Mouse (Mus musculus) forebrain, embryonic 14.5 days (tissue): ENCODE data around the gene Pate3. TPM values are rescaled to one million over a fixed set of nuclear protein-coding genes. Genes with fewer than 3 reads are reported as not detected.
A peak's percentile ranks its signal among the peaks of the same experiment; 100 is the strongest.
"Not testable (repeated sequence)": the region's sequence is repeated elsewhere in the genome, so short reads cannot be mapped to it uniquely, and the experiment has no call there.

Experiments used
- ATAC-seq: fragments of 200-750 bp; cut with Nextera tagmentation; 2 replicates; pipeline ENCODE4 v1.8.0; 2017; ENCODE audit warnings: mild to moderate bottlenecking, moderate library complexity
- DNase-seq: peaks from one replicate; pipeline ENCODE4 v3.0.0-alpha.2; 2015; ENCODE audit warnings: low spot score
- H3K27ac ChIP-seq: fragments of 300-500 bp; sonication (generic); 2 replicates; pipeline ENCODE4 v1.5.1; 2014; ENCODE audit warnings: low read depth, mild to moderate bottlenecking, control low read depth, low read length, moderate library complexity
- H3K27me3 ChIP-seq: fragments of 300-500 bp; sonication (generic); replicated peaks from 2 replicates; pipeline ENCODE4 v1.6.1; 2014; ENCODE audit warnings: low read length, control low read depth, mixed read lengths; ENCODE audit not compliant: control insufficient read depth, insufficient read depth
- H3K36me3 ChIP-seq: fragments of 300-500 bp; sonication (generic); 2 replicates; pipeline ENCODE4 v1.6.1; 2014; ENCODE audit warnings: low read length, control low read depth; ENCODE audit not compliant: control insufficient read depth, insufficient read depth
- H3K4me1 ChIP-seq: fragments of 300-500 bp; sonication (generic); 2 replicates; pipeline ENCODE4 v1.6.1; 2014; ENCODE audit warnings: antibody characterized with exemption, low read length, control low read depth; ENCODE audit not compliant: control insufficient read depth, insufficient read depth
- H3K4me2 ChIP-seq: fragments of 300-500 bp; sonication (generic); 2 replicates; pipeline ENCODE4 v1.6.1; 2014; ENCODE audit warnings: mild to moderate bottlenecking, control low read depth, low read length
- H3K4me3 ChIP-seq: fragments of 300-500 bp; sonication (generic); 2 replicates; pipeline ENCODE4 v1.5.1; 2014; ENCODE audit warnings: low read depth, low read length, control low read depth
- H3K9ac ChIP-seq: fragments of 300-500 bp; sonication (generic); 2 replicates; pipeline ENCODE4 v1.6.1; 2014; ENCODE audit warnings: mild to moderate bottlenecking, low read length, control low read depth, moderate library complexity
- H3K9me3 ChIP-seq: fragments of 300-500 bp; sonication (generic); replicated peaks from 2 replicates; pipeline ENCODE4 v1.6.1; 2016; ENCODE audit warnings: low read length, control low read depth, mixed read lengths; ENCODE audit not compliant: control insufficient read depth
- WGBS: fragments of 180-500 bp; shearing (Covaris S2); extraction: QIAGEN DNeasy Blood & Tissue Kit; methylation state at CpG from one replicate; pipeline ENCODE4 v1.1.7; 2014; 5-methylcytosine and 5-hydroxymethylcytosine counted together
- polyA plus RNA-seq: library from polyadenylated mRNA; unstranded; fragments of >200 nt; fragmentation: Nextera tagmentation; extraction: Ambion mirVana; gene quantifications from 2 replicates; pipeline ENCODE4 v1.2.1, GENCODE M21; 2014

The Pate3 gene
- polyA plus RNA-seq, result not detected in 2 replicates

DNA sequence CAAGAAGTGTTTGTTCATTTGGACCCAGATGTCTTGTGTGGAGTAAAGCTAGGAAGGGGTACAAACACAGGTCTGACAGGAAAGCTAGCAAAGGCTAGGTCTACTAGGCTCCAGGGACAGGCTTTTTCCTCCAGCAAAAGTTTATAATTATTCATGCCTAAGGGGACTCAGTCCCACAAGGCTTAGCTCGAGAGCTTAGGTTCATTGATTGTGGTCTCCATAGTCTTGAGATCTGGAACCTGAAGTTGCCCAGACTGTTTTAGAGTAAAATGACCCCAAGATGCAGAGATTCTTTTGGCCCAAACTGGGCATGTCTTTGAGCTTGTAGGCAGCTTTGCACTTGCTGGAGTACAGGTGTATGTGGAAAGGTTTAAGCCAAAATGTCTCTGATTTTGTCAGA is at the start of gene Pate3:
Gene Pate3, minus strand, starts transcription at position 101 of the 400 bp plus-strand sequence.
- Histone ChIP-seq H3K9ac (no peak within 1 kb of the TSS), H3K4me2 (no peak within 1 kb of the TSS), H3K4me3 (no peak within 1 kb of the TSS), H3K27ac (no peak within 1 kb of the TSS), H3K9me3 (no peaks in the 10 kb centered on the region), H3K27me3 (no peaks in the 10 kb centered on the region), H3K36me3 (no peaks in the 10 kb centered on the region), H3K4me1 (no peaks in the 10 kb centered on the region)
- ATAC-seq (no peak), DNase-seq (no peak)
- WGBS, result 74% methylated on average over 1 of the region's 1 CpGs

DNA sequence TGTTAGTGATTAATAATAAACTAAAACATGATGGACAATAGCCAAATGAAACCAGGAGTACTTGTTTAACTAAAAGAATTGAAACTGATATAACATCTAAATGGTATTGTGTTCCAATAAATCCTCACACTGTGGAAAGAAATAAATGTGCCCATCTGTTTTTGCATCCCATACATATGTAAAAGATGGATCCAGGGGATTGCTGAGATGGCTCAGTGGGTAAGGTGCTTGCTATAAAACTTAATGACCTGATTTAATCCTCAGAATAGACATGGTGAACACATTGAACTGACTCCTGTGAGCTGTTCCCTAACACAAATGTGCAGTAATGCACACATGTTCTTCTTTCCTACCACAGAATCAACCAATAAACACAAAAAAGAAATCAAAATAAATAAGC is 43.9 kb upstream of the Pate3 start:
- no peaks in the 10 kb centered on the region for H3K9me3 ChIP-seq
- no peaks in the 10 kb centered on the region for H3K36me3 ChIP-seq
- H3K27me3 ChIP-seq, result no peaks in the 10 kb centered on the region
- no peak for ATAC-seq
- H3K4me1 ChIP-seq, result no peaks in the 10 kb centered on the region
- no peak overlapping the region for H3K27ac ChIP-seq
- no peak overlapping the region for H3K4me3 ChIP-seq
- no peak overlapping the region for H3K4me2 ChIP-seq
- no peak overlapping the region for H3K9ac ChIP-seq
- no peak for DNase-seq

DNA sequence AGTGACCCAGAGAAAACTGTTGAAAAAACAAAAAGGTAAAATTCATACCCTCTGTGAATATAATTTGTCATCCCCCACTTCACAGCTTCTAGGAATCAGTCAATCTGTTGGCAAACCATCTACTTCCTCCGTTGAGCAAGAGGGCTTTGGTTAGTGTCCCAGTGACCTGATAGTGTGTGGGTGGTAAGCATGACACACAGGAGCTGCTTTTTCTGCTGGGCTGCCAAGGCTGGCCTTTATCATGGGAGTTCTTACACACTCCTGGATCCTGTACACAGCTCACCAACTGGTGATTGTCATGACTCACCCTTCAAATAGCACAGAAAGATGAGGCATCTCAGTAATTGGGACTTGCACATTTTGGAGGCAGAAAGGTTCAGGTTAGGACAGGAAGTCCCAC is 39.0 kb upstream of the Pate3 start, which contains the start of gene Pate1:
Gene Pate1, minus strand, starts transcription at position 378 of the 400 bp plus-strand sequence.
- WGBS, result 72% methylated on average over 1 of the region's 1 CpGs
- ATAC-seq, result no peak
- no peak within 1 kb of the TSS for H3K9ac ChIP-seq

DNA sequence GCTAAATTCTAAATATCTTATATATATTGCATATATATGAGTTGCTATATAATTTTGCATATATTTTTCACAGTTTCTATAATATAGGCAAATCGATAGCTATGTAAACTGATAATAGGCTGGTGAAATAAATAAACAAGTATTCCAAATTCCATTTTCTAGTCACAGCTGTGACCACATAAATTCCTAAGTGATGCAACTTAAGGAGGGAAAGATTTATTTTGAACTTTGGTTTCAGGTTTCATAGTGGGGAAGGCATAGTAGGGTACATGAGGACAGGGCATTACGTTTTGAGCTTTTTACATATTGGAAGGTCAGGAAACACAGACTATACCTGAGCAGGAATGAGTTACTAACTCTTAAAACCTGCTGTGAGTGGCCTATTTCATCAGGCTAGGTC is 25.6 kb upstream of the Pate3 start:
- Histone ChIP-seq H3K9me3 (no peaks in the 10 kb centered on the region), H3K27me3 (no peaks in the 10 kb centered on the region), H3K9ac (no peak overlapping the region), H3K4me3 (no peak overlapping the region), H3K4me1 (no peaks in the 10 kb centered on the region), H3K27ac (no peak overlapping the region), H3K4me2 (no peak overlapping the region), H3K36me3 (no peaks in the 10 kb centered on the region)
- DNase-seq, result no peak
- ATAC-seq, result no peak
- 84% methylated on average over 2 of the region's 2 CpGs for WGBS

More for the DNA sequence above, 39.0 kb upstream of the Pate3 start, which contains the start of gene Pate1:
- Histone ChIP-seq H3K36me3 (no peaks in the 10 kb centered on the region), H3K4me1 (no peaks in the 10 kb centered on the region), H3K4me2 (no peak within 1 kb of the TSS), H3K9me3 (no peaks in the 10 kb centered on the region), H3K27me3 (no peaks in the 10 kb centered on the region), H3K27ac (no peak within 1 kb of the TSS), H3K4me3 (no peak within 1 kb of the TSS)
- no peak for DNase-seq

DNA sequence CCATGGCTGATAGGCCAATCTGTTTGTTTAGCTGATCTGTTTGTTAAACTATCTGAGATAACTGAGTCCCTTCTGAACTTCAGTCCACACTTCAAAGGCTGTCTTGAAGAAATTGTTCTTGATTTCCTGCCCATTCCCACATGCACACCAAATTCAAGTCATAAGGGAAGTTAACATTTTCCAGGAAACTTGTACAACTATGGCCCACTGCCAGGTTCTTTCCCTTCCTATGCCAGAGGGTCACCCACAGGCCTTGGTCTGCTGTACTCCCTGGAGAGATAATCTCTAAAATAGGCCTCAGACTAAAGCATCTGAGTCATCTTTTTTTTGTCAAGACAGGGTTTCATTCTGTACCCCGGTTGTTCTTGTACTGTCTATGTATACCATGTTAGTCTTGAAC is 15.0 kb downstream of the Pate3 start:
- no peak for DNase-seq
- Histone ChIP-seq H3K36me3 (no peaks in the 10 kb centered on the region), H3K4me1 (no peaks in the 10 kb centered on the region), H3K4me2 (no peak overlapping the region), H3K4me3 (no peak overlapping the region), H3K9ac (no peak overlapping the region), H3K27me3 (no peaks in the 10 kb centered on the region), H3K27ac (no peak overlapping the region), H3K9me3 (no peaks in the 10 kb centered on the region)
- 86% methylated on average over 1 of the region's 1 CpGs for WGBS
- no peak for ATAC-seq

DNA sequence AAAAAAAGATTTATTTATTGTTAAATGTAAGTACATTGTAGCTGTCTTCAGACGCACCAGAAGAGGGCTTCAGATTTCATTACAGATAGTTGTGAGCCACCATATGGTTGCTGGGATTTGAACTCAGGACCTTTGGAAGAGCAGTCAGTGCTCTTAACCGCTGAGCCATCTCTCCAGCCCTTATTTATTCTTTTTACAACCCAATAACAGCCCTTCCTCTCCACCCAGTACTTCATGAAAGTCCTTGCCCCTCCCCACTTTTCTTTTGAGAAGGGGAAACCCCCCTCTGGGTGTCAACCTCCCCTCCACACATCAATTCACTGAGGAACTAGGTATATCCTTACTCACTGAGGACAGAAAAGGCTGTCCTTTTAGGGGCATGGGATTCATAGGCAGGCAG is 31.2 kb downstream of the Pate3 start:
- not testable (repeated sequence) for H3K27ac ChIP-seq, ATAC-seq, H3K36me3 ChIP-seq, H3K4me3 ChIP-seq, H3K4me2 ChIP-seq, DNase-seq, H3K4me1 ChIP-seq, H3K9ac ChIP-seq, H3K27me3 ChIP-seq, H3K9me3 ChIP-seq
- 67% methylated on average over 2 of the region's 2 CpGs for WGBS

DNA sequence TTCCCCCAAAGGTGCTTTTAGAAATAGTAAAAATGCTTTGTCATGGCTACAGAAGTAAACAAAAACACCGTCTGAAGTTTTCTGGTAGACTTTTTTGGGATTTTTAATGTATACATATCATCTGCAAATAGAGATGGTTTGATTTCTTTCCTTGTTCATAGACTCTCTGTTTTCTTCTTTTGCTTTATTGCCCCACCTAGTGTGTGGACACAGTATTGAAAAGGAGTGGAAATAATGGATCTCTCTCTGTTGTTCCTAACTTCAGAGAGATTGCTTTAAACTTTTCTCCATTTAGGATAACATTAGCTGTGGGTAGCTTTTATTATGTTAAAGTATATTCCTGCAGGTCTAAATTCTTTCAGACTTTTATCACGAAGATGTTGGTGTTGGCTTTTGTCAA is 34.0 kb downstream of the Pate3 start:
- H3K9ac ChIP-seq, result no peak overlapping the region
- H3K36me3 ChIP-seq, result no peaks in the 10 kb centered on the region
- WGBS, result 36% methylated on average over 2 of the region's 2 CpGs
- H3K27ac ChIP-seq, result no peak overlapping the region
- H3K4me2 ChIP-seq, result no peak overlapping the region
- no peaks in the 10 kb centered on the region for H3K27me3 ChIP-seq
- H3K4me3 ChIP-seq, result no peak overlapping the region
- no peaks in the 10 kb centered on the region for H3K9me3 ChIP-seq
- ATAC-seq, result no peak
- H3K4me1 ChIP-seq, result no peaks in the 10 kb centered on the region
- DNase-seq, result peak; percentile 17

DNA sequence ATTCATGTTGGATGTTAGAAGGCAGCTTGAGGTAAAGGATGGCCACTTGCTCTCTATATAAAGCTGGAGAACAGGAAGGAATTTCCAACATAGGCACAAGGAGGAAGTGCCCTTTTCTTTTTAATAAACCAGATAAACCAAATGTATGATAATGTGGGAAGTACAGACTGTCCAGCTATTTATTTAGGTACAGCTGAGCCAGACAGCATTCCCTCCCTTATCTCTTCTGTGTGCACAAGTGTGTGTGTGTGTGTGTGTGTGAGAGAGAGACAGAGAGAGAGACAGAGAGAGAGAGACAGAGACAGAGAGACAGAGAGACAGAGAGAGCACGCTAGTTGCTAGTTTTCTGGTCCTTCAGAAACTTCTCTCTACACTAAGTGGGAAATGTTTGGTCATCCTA is 36.2 kb downstream of the Pate3 start, which contains the start of gene Pate4:
Gene Pate4, minus strand, starts transcription at position 101 of the 400 bp plus-strand sequence.
- ATAC-seq, result no peak
- 83% methylated on average over 1 of the region's 1 CpGs for WGBS
- no peak within 1 kb of the TSS for H3K9ac ChIP-seq

DNA sequence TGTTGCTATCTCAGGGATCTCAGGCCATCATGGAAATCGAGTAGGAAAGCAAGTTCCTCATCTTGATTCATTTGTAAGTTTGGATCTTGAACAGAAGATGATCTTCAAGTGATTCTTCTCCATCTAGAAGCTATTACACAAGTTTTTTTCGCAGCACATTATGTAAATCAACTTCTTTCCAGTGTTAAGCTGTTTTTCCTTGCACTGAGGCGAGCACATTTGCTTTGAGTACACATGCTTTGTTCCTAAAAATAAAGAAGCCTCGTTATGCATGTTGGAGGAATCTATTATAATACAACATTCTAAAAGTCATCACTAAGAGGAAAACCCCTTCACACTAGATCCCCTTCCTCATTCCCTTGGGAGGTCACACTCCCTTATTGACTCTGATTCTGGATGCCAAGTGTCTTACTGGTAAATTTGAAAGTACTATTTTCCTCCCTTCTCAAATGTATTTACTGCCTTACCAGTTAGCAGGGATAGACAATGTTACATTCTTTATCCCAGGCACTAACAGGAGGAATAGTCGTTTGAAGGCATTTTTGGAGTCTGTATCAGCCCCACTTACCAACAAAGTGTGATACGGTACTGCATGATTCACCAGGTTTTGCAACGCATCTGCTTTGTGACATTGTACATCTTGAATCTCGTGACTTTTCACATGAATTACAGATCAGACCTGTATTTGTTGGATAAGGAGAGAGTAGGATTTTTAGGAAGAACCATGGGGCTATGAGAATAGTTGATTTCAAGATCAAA is 40.2 kb downstream of the Pate3 start:
- Histone ChIP-seq H3K4me1 (no peaks in the 10 kb centered on the region), H3K9ac (no peak overlapping the region), H3K9me3 (no peaks in the 10 kb centered on the region), H3K27ac (no peak overlapping the region), H3K36me3 (no peaks in the 10 kb centered on the region), H3K27me3 (no peaks in the 10 kb centered on the region), H3K4me2 (no peak overlapping the region), H3K4me3 (no peak overlapping the region)
- ATAC-seq, result no peak
- WGBS, result 55% methylated on average over 8 of the region's 8 CpGs
- no peak for DNase-seq

More for the DNA sequence above, 36.2 kb downstream of the Pate3 start, which contains the start of gene Pate4:
- no peaks in the 10 kb centered on the region for H3K36me3 ChIP-seq
- no peak for DNase-seq
- H3K4me1 ChIP-seq, result no peaks in the 10 kb centered on the region
- no peak within 1 kb of the TSS for H3K4me3 ChIP-seq
- no peak within 1 kb of the TSS for H3K4me2 ChIP-seq
- no peaks in the 10 kb centered on the region for H3K27me3 ChIP-seq
- no peaks in the 10 kb centered on the region for H3K9me3 ChIP-seq
- no peak within 1 kb of the TSS for H3K27ac ChIP-seq
